Mouse (Mus musculus): Measurements from ENCODE around the gene Atxn7l2. TPM values are rescaled to one million over a fixed set of nuclear protein-coding genes. Genes with fewer than 3 reads are reported as not detected.
A peak's percentile ranks its signal among the peaks of the same experiment; 100 is the strongest.

Atxn7l2 gene
- polyA plus RNA-seq, 1 experiment from 2014 or later = 24.0 TPM

- ATAC-seq (ENCODE audit: low FRiP score) = peak; percentile 49; the same call in 1 of the 2 replicates
- H3K27ac ChIP-seq = no peak overlapping the region
- peak overlapping the region; percentile 46 for H3K9ac ChIP-seq
- WGBS = 3% methylated on average over 67 of the region's 67 CpGs
- peak overlapping the region; percentile 49 for H3K4me3 ChIP-seq (replicated peaks)
- peaks cover 62% of the 10 kb centered on the region for H3K27me3 ChIP-seq
- no peaks in the 10 kb centered on the region for H3K9me3 ChIP-seq
- H3K4me1 ChIP-seq = peaks cover 22% of the 10 kb centered on the region
- H3K4me2 ChIP-seq = peak overlapping the region; percentile 72
- no peaks in the 10 kb centered on the region for H3K36me3 ChIP-seq (replicated peaks)
Measured at GRCm38 (mm10) chr3:108225711-108226557, 15.2 kb upstream of the Atxn7l2 start.

GRCm38 (mm10) chr3:108220661-108221060, 9.9 kb upstream of the Atxn7l2 start:
- Histone ChIP-seq H3K4me2 (no peak overlapping the region), H3K4me1 (peaks cover 2% of the 10 kb centered on the region; the same call in 1 of the 2 replicates), H3K27ac (no peak overlapping the region), H3K9ac (no peak overlapping the region), H3K36me3 (replicated peaks) (no peaks in the 10 kb centered on the region), H3K4me3 (replicated peaks) (no peak overlapping the region), H3K27me3 (peaks cover 43% of the 10 kb centered on the region), H3K9me3 (no peaks in the 10 kb centered on the region)
- 79% methylated on average over 3 of the region's 3 CpGs for WGBS
- ATAC-seq (ENCODE audit: low FRiP score) = no peak

DNA sequence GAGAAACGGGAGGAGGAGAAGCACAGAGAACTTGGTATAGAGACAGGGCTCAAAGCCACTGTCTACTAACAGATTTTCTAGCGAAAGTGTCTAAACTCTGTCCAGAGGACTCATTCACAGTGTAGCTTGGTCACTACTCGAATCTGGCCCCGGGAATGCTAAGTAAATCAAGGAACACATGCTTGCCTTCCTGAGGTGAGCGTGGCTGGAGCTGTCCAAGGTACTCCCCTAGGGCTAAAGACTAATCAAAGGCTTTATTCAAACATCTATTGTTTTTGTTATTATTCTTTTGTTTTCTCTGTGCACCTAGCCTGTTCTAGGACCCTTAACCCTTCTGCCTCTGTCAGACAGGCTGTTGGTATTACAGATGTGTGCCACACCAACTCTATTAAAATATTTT, 4.0 kb upstream of the Atxn7l2 start:
- WGBS = 21% methylated on average over 5 of the region's 5 CpGs
- no peak overlapping the region for H3K4me3 ChIP-seq (replicated peaks)
- no peak for ATAC-seq (ENCODE audit: low FRiP score)
- H3K27ac ChIP-seq = no peak overlapping the region
- H3K9me3 ChIP-seq = no peaks in the 10 kb centered on the region
- no peak overlapping the region for H3K9ac ChIP-seq
- H3K27me3 ChIP-seq = peaks cover 2% of the 10 kb centered on the region; the same call in 1 of the 2 replicates
- H3K4me1 ChIP-seq = peaks cover 8% of the 10 kb centered on the region
- H3K4me2 ChIP-seq = no peak overlapping the region
- H3K36me3 ChIP-seq (replicated peaks) = no peaks in the 10 kb centered on the region

- 89% methylated on average over 8 of the region's 8 CpGs for WGBS
- peaks cover 10% of the 10 kb centered on the region for H3K36me3 ChIP-seq (replicated peaks)
- H3K27me3 ChIP-seq = peaks cover 2% of the 10 kb centered on the region; the same call in 1 of the 2 replicates
- H3K27ac ChIP-seq = 0 out of 2 replicates have a peak overlapping the region, but pooled peaks have one; percentile 50
- no peak overlapping the region for H3K4me2 ChIP-seq
- no peak overlapping the region for H3K4me3 ChIP-seq (replicated peaks)
- no peak overlapping the region for H3K9ac ChIP-seq
- no peak for ATAC-seq (ENCODE audit: low FRiP score)
- H3K9me3 ChIP-seq = no peaks in the 10 kb centered on the region
- peaks cover 25% of the 10 kb centered on the region for H3K4me1 ChIP-seq
Measured at GRCm38 (mm10) chr3:108212406-108212805, 1.7 kb upstream of the Atxn7l2 start.

- WGBS = 71% methylated on average over 6 of the region's 6 CpGs
- peaks cover 16% of the 10 kb centered on the region for H3K36me3 ChIP-seq (replicated peaks)
- ATAC-seq (ENCODE audit: low FRiP score) = no peak
- H3K4me3 ChIP-seq (replicated peaks) = no peak overlapping the region
- peaks cover 27% of the 10 kb centered on the region for H3K4me1 ChIP-seq
- H3K27ac ChIP-seq = peak overlapping the region; percentile 50; the same call in 1 of the 2 replicates
- no peak overlapping the region for H3K9ac ChIP-seq
- peaks cover 2% of the 10 kb centered on the region; the same call in 1 of the 2 replicates for H3K27me3 ChIP-seq
- peak overlapping the region; percentile 92; the same call in 1 of the 2 replicates for H3K4me2 ChIP-seq
- H3K9me3 ChIP-seq = no peaks in the 10 kb centered on the region
Measured at GRCm38 (mm10) chr3:108211845-108212244, 1.1 kb upstream of the Atxn7l2 start.

- Histone ChIP-seq H3K9ac (peak overlapping the region; percentile 87), H3K4me1 (peaks cover 27% of the 10 kb centered on the region), H3K27me3 (0 out of 2 replicates have a peak, but pooled peaks cover 2% of the 10 kb centered on the region), H3K27ac (peak overlapping the region; percentile 96), H3K4me3 (replicated peaks) (peak overlapping the region; percentile 64), H3K9me3 (no peaks in the 10 kb centered on the region), H3K36me3 (replicated peaks) (peaks cover 33% of the 10 kb centered on the region), H3K4me2 (peak overlapping the region; percentile 92)
- ATAC-seq (ENCODE audit: low FRiP score) = peak; percentile 95
- WGBS = under 1% methylated on average over 63 of the region's 72 CpGs
Measured at GRCm38 (mm10) chr3:108209946-108210770, 576 bp downstream of the Atxn7l2 start.

DNA sequence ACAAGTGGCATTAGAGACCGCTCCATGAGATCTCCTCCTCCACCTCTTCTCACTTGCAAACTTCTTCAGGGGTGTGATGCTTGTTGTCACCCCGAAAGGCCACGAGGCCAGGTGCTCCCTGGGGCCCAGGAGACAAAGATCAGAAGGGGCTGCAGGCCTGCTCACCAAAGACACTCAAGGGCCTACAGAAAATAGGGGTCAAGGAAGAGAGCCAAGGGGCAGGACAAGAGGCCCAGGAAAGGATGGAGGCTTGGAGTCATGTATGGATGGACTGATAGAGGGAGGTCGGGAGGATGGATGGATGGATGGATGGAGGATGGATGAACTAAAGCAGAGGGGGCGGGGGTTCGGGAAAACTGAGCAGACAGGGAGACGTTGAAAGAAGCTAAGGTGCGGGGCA, 1.2 kb downstream of the Atxn7l2 start:
- peaks cover 39% of the 10 kb centered on the region for H3K36me3 ChIP-seq (replicated peaks)
- no peaks in the 10 kb centered on the region for H3K9me3 ChIP-seq
- peak overlapping the region; percentile 87 for H3K9ac ChIP-seq
- 5% methylated on average over 8 of the region's 8 CpGs for WGBS
- peak overlapping the region; percentile 64 for H3K4me3 ChIP-seq (replicated peaks)
- peaks cover 27% of the 10 kb centered on the region for H3K4me1 ChIP-seq
- H3K4me2 ChIP-seq = peak overlapping the region; percentile 92
- peak overlapping the region; percentile 96 for H3K27ac ChIP-seq
- H3K27me3 ChIP-seq = 0 out of 2 replicates have a peak, but pooled peaks cover 2% of the 10 kb centered on the region
- ATAC-seq (ENCODE audit: low FRiP score) = peak; percentile 34

- Histone ChIP-seq H3K9me3 (no peaks in the 10 kb centered on the region), H3K9ac (peak overlapping the region; percentile 87), H3K4me2 (peak overlapping the region; percentile 92), H3K27me3 (0 out of 2 replicates have a peak, but pooled peaks cover under 1% of the 10 kb centered on the region), H3K4me1 (peaks cover 27% of the 10 kb centered on the region), H3K36me3 (replicated peaks) (peaks cover 43% of the 10 kb centered on the region), H3K4me3 (replicated peaks) (peak overlapping the region; percentile 64), H3K27ac (peak overlapping the region; percentile 96; the same call in 1 of the 2 replicates)
- ATAC-seq (ENCODE audit: low FRiP score) = no peak
- 60% methylated on average over 3 of the region's 3 CpGs for WGBS
Measured at GRCm38 (mm10) chr3:108209001-108209400, 1.7 kb downstream of the Atxn7l2 start.

- no peak overlapping the region for H3K4me2 ChIP-seq
- ATAC-seq (ENCODE audit: low FRiP score) = no peak
- H3K27me3 ChIP-seq = no peaks in the 10 kb centered on the region
- peaks cover 61% of the 10 kb centered on the region for H3K36me3 ChIP-seq (replicated peaks)
- peaks cover 24% of the 10 kb centered on the region for H3K4me1 ChIP-seq
- 94% methylated on average over 15 of the region's 15 CpGs for WGBS
- H3K4me3 ChIP-seq (replicated peaks) = no peak overlapping the region
- H3K9ac ChIP-seq = no peak overlapping the region
- H3K9me3 ChIP-seq = no peaks in the 10 kb centered on the region
- 0 out of 2 replicates have a peak overlapping the region, but pooled peaks have one; percentile 19 for H3K27ac ChIP-seq
Measured at GRCm38 (mm10) chr3:108206731-108207375, 3.9 kb downstream of the Atxn7l2 start.

- Histone ChIP-seq H3K9me3 (no peaks in the 10 kb centered on the region), H3K27ac (0 out of 2 replicates have a peak overlapping the region, but pooled peaks have one; percentile 8), H3K9ac (no peak overlapping the region), H3K27me3 (no peaks in the 10 kb centered on the region), H3K36me3 (replicated peaks) (peaks cover 64% of the 10 kb centered on the region), H3K4me2 (no peak overlapping the region), H3K4me3 (replicated peaks) (no peak overlapping the region), H3K4me1 (peaks cover 29% of the 10 kb centered on the region)
- 85% methylated on average over 8 of the region's 8 CpGs for WGBS
- ATAC-seq (ENCODE audit: low FRiP score) = no peak
Measured at GRCm38 (mm10) chr3:108205601-108206000, 5.1 kb downstream of the Atxn7l2 start.

DNA sequence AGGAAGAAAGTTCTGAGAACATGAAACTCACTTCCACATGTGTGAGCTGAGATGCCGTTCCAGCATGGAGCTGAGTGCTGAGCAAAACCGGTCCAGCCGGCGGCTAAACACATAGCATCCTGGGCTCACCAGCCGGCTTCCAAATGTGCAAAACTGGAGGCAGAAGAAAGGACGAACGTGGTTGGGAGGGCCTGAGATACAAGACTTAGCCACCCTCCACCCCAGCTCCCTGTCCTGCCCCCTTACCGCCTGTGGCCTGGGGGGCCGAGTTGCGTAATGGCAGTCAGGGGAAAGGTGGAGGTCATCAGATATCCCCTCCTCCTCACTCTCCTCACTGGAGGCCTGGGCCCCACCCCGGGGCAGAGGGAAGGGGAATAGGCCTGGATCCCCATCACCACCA, 6.3 kb downstream of the Atxn7l2 start:
- no peak overlapping the region for H3K4me2 ChIP-seq
- H3K27ac ChIP-seq = no peak overlapping the region
- H3K9me3 ChIP-seq = no peaks in the 10 kb centered on the region
- peaks cover 64% of the 10 kb centered on the region for H3K36me3 ChIP-seq (replicated peaks)
- no peaks in the 10 kb centered on the region for H3K27me3 ChIP-seq
- ATAC-seq (ENCODE audit: low FRiP score) = no peak
- peaks cover 36% of the 10 kb centered on the region for H3K4me1 ChIP-seq
- H3K9ac ChIP-seq = no peak overlapping the region
- no peak overlapping the region for H3K4me3 ChIP-seq (replicated peaks)
- 91% methylated on average over 11 of the region's 11 CpGs for WGBS
